Mouse (Mus musculus): ENCODE measurements at regions not wholly inside any gene's neighbourhood (a gene's known extent, or its start where the extent isn't known, plus 50 kb on each side); places are given as distances from the start of the nearest gene placed in this dataset.

DNA sequence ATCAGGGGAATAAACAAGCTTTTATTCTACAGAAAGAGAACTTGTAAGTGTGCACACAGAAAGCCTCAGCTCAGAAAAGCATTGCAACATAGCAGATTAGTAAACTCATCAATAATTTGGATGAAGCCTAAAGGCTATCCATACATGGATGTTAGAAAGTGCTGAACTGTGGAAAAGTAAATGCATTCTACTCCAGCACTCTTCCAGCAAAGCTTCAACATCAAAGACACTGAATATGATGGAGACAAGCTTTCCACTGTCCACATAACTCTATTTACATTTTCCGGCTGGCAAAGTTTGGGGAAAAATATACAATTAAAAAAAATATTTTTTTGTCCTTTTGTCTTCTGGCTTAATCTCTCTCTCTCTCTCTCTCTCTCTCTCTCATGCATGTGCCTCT is 69.7 kb downstream of the Slitrk6 start:
- Histone ChIP-seq H3K9me3 (ENCODE audit: low read depth, low read length) (no peaks in the 10 kb centered on the region), H3K27ac (ENCODE audit: low read depth) (no peak overlapping the region), H3K4me2 (no peak overlapping the region), H3K27me3 (ENCODE audit: insufficient read depth, low read length) (no peaks in the 10 kb centered on the region), H3K4me1 (ENCODE audit: insufficient read depth) (0 out of 2 replicates have a peak, but pooled peaks cover 2% of the 10 kb centered on the region), H3K4me3 (ENCODE audit: low read depth, low read length) (no peak overlapping the region), H3K9ac (no peak overlapping the region), H3K36me3 (ENCODE audit: insufficient read depth) (no peaks in the 10 kb centered on the region)
- 59% methylated on average over 1 of the region's 1 CpGs for WGBS
- no peak; the same call in 1 of the 2 replicates for ATAC-seq (ENCODE audit: insufficient read depth)
- DNase-seq: peak; percentile 61
- no peak for TF ChIP-seq CTCF (IDR thresholded peaks at IDR 0.05; ENCODE audit: low read depth)

DNA sequence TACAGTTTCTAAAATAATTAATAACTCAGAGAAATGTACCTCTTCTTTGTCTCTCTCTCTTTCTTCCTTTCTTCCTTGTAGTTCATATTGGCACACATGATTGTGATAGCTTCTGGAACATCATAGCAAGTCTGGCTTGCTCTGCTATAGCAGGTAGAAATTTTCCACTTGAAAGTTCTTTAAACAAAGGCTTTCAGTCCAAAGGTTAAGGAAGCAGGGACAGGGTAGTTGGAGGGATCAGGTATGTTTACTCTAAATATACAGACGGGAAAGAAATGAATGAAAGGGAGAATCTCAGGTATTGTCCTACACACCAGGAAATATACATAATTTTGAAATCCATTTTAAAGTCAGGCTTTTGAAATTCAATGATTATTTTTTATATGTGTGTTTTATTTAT is 75.2 kb downstream of the Slitrk6 start:
- no peak for TF ChIP-seq CTCF (IDR thresholded peaks at IDR 0.05; ENCODE audit: low read depth)
- no peaks in the 10 kb centered on the region for H3K36me3 ChIP-seq (ENCODE audit: insufficient read depth)
- H3K4me2 ChIP-seq: no peak overlapping the region
- no peaks in the 10 kb centered on the region for H3K27me3 ChIP-seq (ENCODE audit: insufficient read depth, low read length)
- DNase-seq (no peak), ATAC-seq (ENCODE audit: insufficient read depth) (no peak)
- 67% methylated on average over 1 of the region's 1 CpGs for WGBS
- no peaks in the 10 kb centered on the region for H3K9me3 ChIP-seq (ENCODE audit: low read depth, low read length)
- no peak overlapping the region for H3K9ac ChIP-seq
- H3K27ac ChIP-seq (ENCODE audit: low read depth): no peak overlapping the region
- H3K4me1 ChIP-seq (ENCODE audit: insufficient read depth): 0 out of 2 replicates have a peak, but pooled peaks cover 2% of the 10 kb centered on the region
- H3K4me3 ChIP-seq (ENCODE audit: low read depth, low read length): no peak overlapping the region

DNA sequence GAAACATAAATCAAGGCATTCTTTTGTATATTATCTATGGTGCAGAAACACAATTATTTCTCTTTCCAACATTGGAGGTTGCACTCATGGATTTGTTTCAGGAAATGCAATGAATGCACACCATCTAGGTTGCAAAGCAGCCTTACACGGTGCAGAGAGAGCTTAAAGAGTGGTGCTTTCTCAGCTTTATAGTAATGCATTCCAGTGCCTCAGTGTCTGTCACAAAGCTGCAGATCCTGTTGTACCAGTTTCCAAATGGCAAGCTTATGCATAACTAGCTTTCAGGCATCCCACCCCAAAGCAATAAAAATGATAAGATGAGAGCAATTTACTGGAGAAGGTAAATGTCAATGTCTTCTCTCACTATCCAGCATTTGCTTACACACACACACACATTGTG is 89.2 kb downstream of the Slitrk6 start:
- no peaks in the 10 kb centered on the region for H3K27me3 ChIP-seq (ENCODE audit: insufficient read depth, low read length)
- no peaks in the 10 kb centered on the region for H3K9me3 ChIP-seq (ENCODE audit: low read depth, low read length)
- 77% methylated on average over 1 of the region's 1 CpGs for WGBS
- no peaks in the 10 kb centered on the region for H3K4me1 ChIP-seq (ENCODE audit: insufficient read depth)
- H3K9ac ChIP-seq: no peak overlapping the region
- no peak for DNase-seq
- no peaks in the 10 kb centered on the region for H3K36me3 ChIP-seq (ENCODE audit: insufficient read depth)
- ATAC-seq (ENCODE audit: insufficient read depth): no peak
- H3K4me2 ChIP-seq: no peak overlapping the region
- TF ChIP-seq CTCF (IDR thresholded peaks at IDR 0.05; ENCODE audit: low read depth): no peak
- H3K4me3 ChIP-seq (ENCODE audit: low read depth, low read length): no peak overlapping the region
- no peak overlapping the region for H3K27ac ChIP-seq (ENCODE audit: low read depth)

DNA sequence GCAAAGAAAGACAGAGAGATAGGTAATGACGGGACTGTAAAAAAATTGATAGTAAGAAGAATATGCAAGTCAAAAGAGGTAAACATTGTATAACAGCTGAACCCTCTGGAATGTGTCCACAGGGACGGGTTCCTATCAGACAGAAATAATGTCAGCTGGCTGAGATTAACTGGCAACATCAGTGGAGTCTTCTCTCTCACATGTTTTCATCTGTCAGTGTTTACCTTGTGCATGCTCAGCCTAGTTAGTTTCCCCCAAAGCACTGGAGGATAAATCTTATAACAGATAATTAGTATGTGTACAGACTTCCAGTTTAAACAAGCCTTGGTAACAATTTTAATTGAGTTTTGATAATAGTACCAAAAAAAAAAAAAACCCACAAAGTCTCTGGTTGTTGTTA is 91.7 kb downstream of the Slitrk6 start:
- Histone ChIP-seq H3K27me3 (ENCODE audit: insufficient read depth, low read length) (no peaks in the 10 kb centered on the region), H3K4me2 (no peak overlapping the region), H3K9ac (no peak overlapping the region), H3K4me3 (ENCODE audit: low read depth, low read length) (no peak overlapping the region), H3K36me3 (ENCODE audit: insufficient read depth) (no peaks in the 10 kb centered on the region), H3K9me3 (ENCODE audit: low read depth, low read length) (no peaks in the 10 kb centered on the region), H3K4me1 (ENCODE audit: insufficient read depth) (no peaks in the 10 kb centered on the region), H3K27ac (ENCODE audit: low read depth) (no peak overlapping the region)
- ATAC-seq (ENCODE audit: insufficient read depth): peak; percentile 92
- peak; percentile 69 for DNase-seq
- 16% methylated on average over 2 of the region's 2 CpGs for WGBS
- no peak for TF ChIP-seq CTCF (IDR thresholded peaks at IDR 0.05; ENCODE audit: low read depth)

DNA sequence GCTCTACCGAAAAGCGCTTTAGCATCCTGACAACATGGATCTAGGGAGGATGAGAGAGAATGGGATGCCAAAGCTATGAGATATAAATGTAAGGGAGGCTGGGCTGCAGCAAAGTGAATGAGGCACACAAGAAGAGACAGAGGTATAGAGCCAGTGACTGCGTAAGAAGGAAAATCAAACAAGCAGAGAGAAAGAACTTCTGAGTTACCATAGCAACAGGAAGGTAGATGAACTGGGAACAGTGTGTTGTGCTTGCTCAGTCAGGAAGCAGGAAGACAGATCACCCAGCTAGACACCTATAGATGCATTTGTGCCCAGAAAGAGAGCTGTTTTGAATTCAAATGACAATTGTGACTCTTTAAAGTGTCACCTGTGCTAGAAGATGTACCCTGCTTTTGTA is 120.8 kb downstream of the Slitrk6 start:
- no peaks in the 10 kb centered on the region for H3K36me3 ChIP-seq (ENCODE audit: insufficient read depth)
- H3K9ac ChIP-seq: no peak overlapping the region
- DNase-seq (no peak), ATAC-seq (ENCODE audit: insufficient read depth) (no peak)
- H3K4me3 ChIP-seq (ENCODE audit: low read depth, low read length): no peak overlapping the region
- 79% methylated on average over 3 of the region's 3 CpGs for WGBS
- H3K27me3 ChIP-seq (ENCODE audit: insufficient read depth, low read length): no peaks in the 10 kb centered on the region
- no peaks in the 10 kb centered on the region for H3K4me1 ChIP-seq (ENCODE audit: insufficient read depth)
- no peak overlapping the region for H3K4me2 ChIP-seq
- no peaks in the 10 kb centered on the region for H3K9me3 ChIP-seq (ENCODE audit: low read depth, low read length)
- TF ChIP-seq CTCF (IDR thresholded peaks at IDR 0.05; ENCODE audit: low read depth): no peak
- no peak overlapping the region for H3K27ac ChIP-seq (ENCODE audit: low read depth)

DNA sequence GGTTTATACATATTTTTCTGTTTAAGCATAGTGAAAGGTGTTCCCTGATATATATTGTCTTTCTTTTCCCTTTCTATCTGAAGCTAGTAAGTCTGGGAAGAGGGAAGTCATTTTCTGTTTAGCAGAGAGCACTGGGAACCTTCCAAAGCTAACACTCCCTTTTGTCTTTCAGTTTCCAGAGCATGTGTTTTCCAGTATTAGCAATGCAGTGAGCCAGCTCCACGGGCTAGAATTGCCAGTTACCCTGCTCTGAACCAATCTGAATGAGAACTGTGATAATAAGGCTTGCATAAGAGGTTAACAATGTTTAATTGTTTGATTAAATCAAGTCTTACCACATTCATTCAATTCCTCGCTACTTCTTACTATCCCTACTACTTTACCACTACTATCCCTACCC is 131.2 kb downstream of the Slitrk6 start:
- Histone ChIP-seq H3K36me3 (ENCODE audit: insufficient read depth) (no peaks in the 10 kb centered on the region), H3K4me1 (ENCODE audit: insufficient read depth) (no peaks in the 10 kb centered on the region), H3K4me2 (no peak overlapping the region), H3K27me3 (ENCODE audit: insufficient read depth, low read length) (no peaks in the 10 kb centered on the region), H3K9me3 (ENCODE audit: low read depth, low read length) (no peaks in the 10 kb centered on the region), H3K4me3 (ENCODE audit: low read depth, low read length) (no peak overlapping the region), H3K9ac (no peak overlapping the region), H3K27ac (ENCODE audit: low read depth) (no peak overlapping the region)
- no peak for ATAC-seq (ENCODE audit: insufficient read depth)
- DNase-seq: peak; percentile 10
- WGBS: 57% methylated on average over 2 of the region's 2 CpGs
- TF ChIP-seq CTCF (IDR thresholded peaks at IDR 0.05; ENCODE audit: low read depth): no peak

DNA sequence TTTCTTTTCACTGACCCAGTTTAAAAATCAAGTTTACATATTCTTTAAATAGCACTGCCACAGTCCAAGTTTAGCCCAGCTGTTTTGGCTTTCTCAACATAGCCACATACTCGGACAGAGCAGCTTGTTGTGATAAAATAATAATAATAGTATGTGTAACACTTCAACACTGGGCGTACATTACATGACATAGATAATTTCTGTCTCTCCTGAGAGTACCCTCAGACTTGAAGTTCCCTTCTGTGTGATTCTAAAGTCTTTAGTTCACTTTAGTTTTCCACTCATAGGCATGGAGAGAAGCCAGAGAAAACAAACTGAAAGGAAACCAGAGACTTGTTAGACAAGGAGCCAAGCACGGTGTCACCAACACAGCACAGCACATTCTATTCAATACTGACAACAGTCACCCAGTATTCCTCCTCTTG is 136.4 kb downstream of the Slitrk6 start:
- peak overlapping the region; percentile 21 for H3K27ac ChIP-seq (ENCODE audit: low read depth)
- 26% methylated on average over 3 of the region's 3 CpGs for WGBS
- H3K27me3 ChIP-seq (ENCODE audit: insufficient read depth, low read length): no peaks in the 10 kb centered on the region
- peak; percentile 65 for DNase-seq
- H3K4me1 ChIP-seq (ENCODE audit: insufficient read depth): no peaks in the 10 kb centered on the region
- no peak overlapping the region for H3K9ac ChIP-seq
- H3K4me3 ChIP-seq (ENCODE audit: low read depth, low read length): no peak overlapping the region
- no peaks in the 10 kb centered on the region for H3K36me3 ChIP-seq (ENCODE audit: insufficient read depth)
- peak; percentile 76; the same call in 1 of the 2 replicates for ATAC-seq (ENCODE audit: insufficient read depth)
- peak overlapping the region; percentile 16 for H3K4me2 ChIP-seq
- no peaks in the 10 kb centered on the region for H3K9me3 ChIP-seq (ENCODE audit: low read depth, low read length)
- no peak for TF ChIP-seq CTCF (IDR thresholded peaks at IDR 0.05; ENCODE audit: low read depth)

DNA sequence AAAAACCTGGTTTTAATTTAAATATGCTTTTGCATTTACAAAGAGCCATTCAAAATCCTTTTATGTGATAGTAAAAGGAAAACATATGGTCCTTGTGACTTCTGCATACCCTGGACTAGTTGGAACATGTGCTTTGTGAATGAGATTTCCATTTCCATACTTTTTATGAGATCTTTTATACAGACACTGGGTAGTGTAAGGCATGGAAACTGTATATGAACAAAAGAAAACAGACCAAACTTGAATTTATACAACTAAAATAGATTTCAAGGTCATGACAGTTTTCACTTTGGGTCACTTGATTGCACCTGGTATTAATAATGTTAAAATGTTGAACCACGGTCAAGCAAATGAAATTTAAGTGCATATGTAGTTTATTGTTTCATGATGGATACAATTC is 138.5 kb downstream of the Slitrk6 start:
- Histone ChIP-seq H3K4me2 (no peak overlapping the region), H3K9ac (no peak overlapping the region), H3K27me3 (ENCODE audit: insufficient read depth, low read length) (no peaks in the 10 kb centered on the region), H3K9me3 (ENCODE audit: low read depth, low read length) (no peaks in the 10 kb centered on the region), H3K27ac (ENCODE audit: low read depth) (no peak overlapping the region), H3K4me3 (ENCODE audit: low read depth, low read length) (no peak overlapping the region), H3K4me1 (ENCODE audit: insufficient read depth) (no peaks in the 10 kb centered on the region), H3K36me3 (ENCODE audit: insufficient read depth) (no peaks in the 10 kb centered on the region)
- TF ChIP-seq CTCF (IDR thresholded peaks at IDR 0.05; ENCODE audit: low read depth): no peak
- no peak for ATAC-seq (ENCODE audit: insufficient read depth)
- no peak for DNase-seq
- WGBS: 70% methylated on average over 1 of the region's 1 CpGs
